Mouse (Mus musculus): ENCODE results near the gene Lhfp.

DNA sequence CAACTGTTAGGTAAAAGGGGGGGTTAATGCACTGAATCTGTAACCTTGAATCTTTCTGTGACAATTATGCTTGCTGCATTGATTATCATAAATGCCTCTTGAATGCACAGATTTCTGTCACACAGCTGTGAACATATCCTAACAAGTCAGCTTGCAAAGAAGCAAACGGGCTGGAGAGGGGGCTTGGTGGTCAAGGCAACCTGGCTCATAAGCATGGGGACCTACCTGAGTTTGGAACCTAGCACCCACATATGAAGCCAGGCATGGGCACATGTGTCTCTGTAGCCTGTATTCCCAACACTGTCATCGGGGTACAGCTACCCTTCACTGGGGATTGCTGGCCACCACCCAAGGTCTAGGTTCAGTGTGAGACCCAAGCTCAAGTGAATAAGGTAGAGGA, 48.6 kb downstream of the Lhfp start:
- TF ChIP-seq MYOD1 (IDR thresholded peaks at IDR 0.05; ENCODE audit: control insufficient read depth in 1 of 3, insufficient read length in 2 of 3, low read depth in 2 of 3) (no peak), MAX (IDR thresholded peaks at IDR 0.05; ENCODE audit: low read depth) (no peak), CEBPB (IDR thresholded peaks at IDR 0.05; ENCODE audit: insufficient read depth, poor library complexity, severe bottlenecking) (no peak), USF1 (IDR thresholded peaks at IDR 0.05; ENCODE audit: low read depth) (no peak), POLR2A (IDR thresholded peaks at IDR 0.05; ENCODE audit: insufficient read length, low read depth) (no peak), POLR2AphosphoS2 (IDR thresholded peaks at IDR 0.05; ENCODE audit: insufficient read length, low read depth) (no peak)

All from myocyte (in vitro differentiated cells).